Mouse (Mus musculus) ovary, adult 2 months (tissue): ENCODE data around the gene Plekhm1. TPM values are rescaled to one million over a fixed set of nuclear protein-coding genes. Genes with fewer than 3 reads are reported as not detected.

Experiments
- polyA plus RNA-seq: library from polyadenylated mRNA; depleted of rRNA; stranded (reverse); fragments of >200 nt; gene quantifications from 2 replicates; pipeline ENCODE4 v1.2.3, GENCODE M21; 2012; rRNA removed

The Plekhm1 gene
- 18.2 and 19.9 TPM in 2 replicates for polyA plus RNA-seq

DNA sequence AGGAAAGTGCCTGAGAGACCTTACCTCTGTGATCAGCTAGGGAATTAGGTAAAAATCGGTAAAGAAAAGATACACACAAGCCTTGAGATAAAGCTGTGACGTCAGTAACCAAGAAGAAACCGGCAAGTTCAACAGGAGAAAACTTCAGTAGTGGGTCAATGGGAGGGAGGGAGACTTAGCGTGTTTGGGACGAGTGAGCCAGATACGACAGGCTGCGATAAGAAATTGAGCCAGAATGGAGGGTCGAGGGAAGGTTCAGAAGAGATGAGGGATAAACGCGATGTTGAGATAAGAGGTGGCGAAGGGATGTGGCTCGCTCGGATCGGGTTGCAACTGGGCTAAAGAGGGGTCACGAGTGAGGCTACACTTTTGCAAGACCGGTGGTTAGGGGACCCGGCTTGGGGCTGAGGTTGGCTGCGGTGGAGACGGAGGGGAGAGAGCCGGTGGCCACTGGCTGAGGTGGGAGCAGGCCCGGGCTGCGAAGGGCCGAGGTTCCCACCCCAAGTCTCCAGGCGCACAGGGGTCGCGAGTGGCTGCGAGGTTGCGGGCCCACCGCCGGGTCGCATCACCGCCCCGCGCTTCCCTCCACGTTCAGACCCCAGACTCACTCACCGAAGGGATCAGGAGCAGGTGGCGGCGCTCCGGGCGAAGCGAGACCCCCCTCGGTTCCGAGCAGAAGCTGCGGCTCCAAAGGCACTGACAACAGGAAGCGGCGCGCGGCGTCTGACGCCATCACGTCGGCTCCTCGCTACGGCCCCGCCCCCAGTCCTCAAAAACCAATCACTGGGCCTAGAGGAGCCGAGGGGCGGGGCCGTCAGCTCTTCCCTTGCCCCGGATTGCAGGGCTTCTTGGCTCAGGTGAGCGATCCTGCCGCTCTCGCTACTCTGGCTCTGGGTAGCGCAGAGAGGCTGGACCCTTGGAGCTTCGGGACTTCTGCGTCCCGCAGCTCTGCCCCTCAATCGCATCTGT, at the start of gene Plekhm1:
Plekhm1 (minus strand) TSS at position 707 of the 969 bp plus-strand sequence.

DNA sequence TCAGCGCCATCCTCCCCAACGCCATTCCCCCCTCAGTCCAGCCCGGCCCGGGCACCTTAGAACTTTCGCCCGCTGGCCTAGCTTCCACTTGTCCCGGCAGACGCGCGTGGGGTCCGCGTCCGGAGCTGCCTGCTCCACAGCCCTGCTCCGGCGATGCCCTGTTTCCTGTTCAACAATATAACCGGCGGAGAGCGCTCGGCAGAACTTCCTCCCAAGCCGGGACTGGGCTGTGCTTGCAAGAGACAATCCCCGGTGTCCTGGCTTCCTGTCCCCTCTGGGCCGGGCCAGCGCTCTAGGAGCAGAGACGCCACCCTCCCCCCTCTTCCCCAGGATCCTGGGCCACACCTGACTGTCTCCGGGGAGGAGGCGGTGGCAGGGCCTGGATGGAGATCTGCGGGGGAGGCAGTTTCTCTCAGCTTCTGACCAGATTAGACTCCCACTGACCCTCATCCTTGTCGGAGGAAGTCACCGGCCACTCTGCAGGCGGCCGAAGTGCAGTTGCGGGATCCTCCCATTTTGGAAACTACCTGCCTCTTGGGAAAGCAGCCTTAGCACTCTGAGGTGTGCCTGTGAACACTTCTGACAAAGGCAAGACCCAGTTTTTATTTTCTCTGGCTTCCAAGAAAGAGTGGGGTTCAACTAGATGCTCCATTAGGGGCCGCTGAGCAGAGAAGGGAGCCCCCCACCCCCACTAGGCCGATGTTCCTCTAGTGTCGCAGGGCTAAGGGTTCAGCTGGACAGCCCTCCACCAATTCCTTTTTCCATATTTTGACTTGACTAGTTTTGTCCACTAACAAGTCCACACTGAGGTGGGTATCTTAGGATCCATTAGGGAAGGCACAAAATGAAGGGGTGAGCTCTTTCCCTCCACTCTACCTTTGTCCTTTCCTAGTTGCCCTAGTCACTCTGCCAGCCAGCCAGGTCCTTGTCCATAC, 49.0 kb downstream of the Plekhm1 start, which contains the start of gene Arhgap27:
Arhgap27 (minus strand) TSS at position 479 of the 935 bp plus-strand sequence.

Other genes starting within 250 kb of the Plekhm1 start
- gene Fmnl1, start 241.6 kb downstream of the Plekhm1 start, polyA plus RNA-seq = 4.5 and 4.9 TPM in 2 replicates
- gene 1700023F06Rik, start 204.1 kb downstream of the Plekhm1 start, polyA plus RNA-seq = 0.13 and 0.34 TPM in 2 replicates
- gene Spata32, start 194.3 kb downstream of the Plekhm1 start, polyA plus RNA-seq = not detected in 2 replicates
- 14.6 and 15.5 TPM in 2 replicates for gene Map3k14, start 145.2 kb downstream of the Plekhm1 start, polyA plus RNA-seq
- 32.7 and 46.9 TPM in 2 replicates for gene Arhgap27, start 49.0 kb downstream of the Plekhm1 start, polyA plus RNA-seq
- not detected in 2 replicates for gene Lrrc37a, start 91.9 kb upstream of the Plekhm1 start, polyA plus RNA-seq
- gene Gm884, start 208.5 kb upstream of the Plekhm1 start, polyA plus RNA-seq = not detected in 2 replicates
- not detected in 2 replicates for gene Lyzl6, start 226.2 kb upstream of the Plekhm1 start, polyA plus RNA-seq
- gene Rprml, start 236.9 kb upstream of the Plekhm1 start, polyA plus RNA-seq = 0.98 and 2.0 TPM in 2 replicates